Mouse (Mus musculus) left cerebral cortex, postnatal 36 days (tissue): ENCODE data around the gene Kpna1. TPM values are rescaled to one million over a fixed set of nuclear protein-coding genes. Genes with fewer than 3 reads are reported as not detected.
A peak's percentile ranks its signal among the peaks of the same experiment; 100 is the strongest.

Experiments used
- DNase-seq, 2 experiments: peaks; one replicate each; pipeline ENCODE4 v3.0.0; 2021 to 2022; ENCODE audit warnings: low spot score in 2 of 2, mixed read lengths in 1 of 2
- intact Hi-C: fragments of 180-260 bp; cut with DNase I; formaldehyde crosslinking; loops from one replicate; pipeline ENCODE4 v1.15.1; 2025
- total RNA-seq, 2 experiments: library from RNA; stranded (reverse); gene quantifications; 2 replicates each; pipeline ENCODE4 v1.2.3; 2021

Kpna1 gene
- total RNA-seq, 2 experiments from 2014 or later, result 135 to 137 TPM

DNA sequence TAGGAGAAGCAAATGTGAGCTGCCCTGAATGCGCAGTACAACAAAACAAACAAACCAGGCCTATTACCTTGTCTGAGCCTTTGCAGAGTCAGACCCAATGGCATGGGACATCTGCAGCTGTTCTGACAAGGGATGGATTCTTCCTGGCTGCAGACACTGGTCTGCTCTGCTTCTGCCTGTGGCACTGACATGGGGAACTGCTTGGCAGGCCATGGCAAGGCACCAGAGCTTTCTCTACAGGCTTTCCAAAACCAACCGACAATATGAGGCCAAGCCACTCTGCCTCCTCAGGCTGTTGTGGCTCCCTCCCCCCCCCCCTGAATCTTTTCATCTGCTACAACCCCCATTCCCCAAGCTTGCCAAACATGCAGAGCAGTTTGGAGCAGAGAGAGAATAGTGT is 84.8 kb downstream of the Kpna1 start:
- intact Hi-C loops, result no loop called here
- DNase-seq, result no peak

- intact Hi-C loops, result no loop called here
- DNase-seq, result no peak
Observed at GRCm38 (mm10) chr16:36064904-36065303, 86.4 kb downstream of the Kpna1 start.

GRCm38 (mm10) chr16:36067694-36068093 is 89.1 kb downstream of the Kpna1 start:
- DNase-seq, result no peak
- intact Hi-C loops, result no loop called here

DNA sequence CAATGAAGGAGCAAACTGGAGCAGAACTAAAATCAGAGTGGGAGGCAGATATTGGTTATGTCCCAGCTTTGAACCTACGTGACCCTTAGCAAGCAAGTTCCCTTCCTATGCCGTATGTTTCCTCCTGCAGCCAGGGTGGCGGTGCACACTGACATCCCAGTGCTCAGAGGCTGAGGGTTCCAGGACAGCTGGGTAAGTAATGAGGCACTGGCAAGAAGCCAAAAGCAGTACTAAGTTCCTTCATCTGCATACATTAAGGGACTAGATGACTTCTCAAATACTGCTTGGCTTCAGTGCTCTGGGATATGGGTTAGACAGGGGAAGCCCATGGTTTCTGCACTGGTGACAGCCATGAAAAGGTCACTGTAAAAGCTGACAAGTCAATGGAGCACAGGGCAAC is 89.8 kb downstream of the Kpna1 start:
- no peak for DNase-seq
- intact Hi-C loops, result no loop called here

GRCm38 (mm10) chr16:36069819-36070575 is 91.4 kb downstream of the Kpna1 start:
- DNase-seq, result no peak
- intact Hi-C loops, result loop anchor here (2.0 to 10.0 kb wide), 4 partner anchors 29 to 945 kb away; partner anchors contain the start of genes Iqcb1, Polq and Wdr5b

GRCm38 (mm10) chr16:36071071-36071449 is 92.5 kb downstream of the Kpna1 start:
- intact Hi-C loops, result loop anchor here (2.0 to 10.0 kb wide), 4 partner anchors 30 to 944 kb away; partner anchors contain the start of genes Iqcb1, Polq and Wdr5b
- DNase-seq, result no peak

DNA sequence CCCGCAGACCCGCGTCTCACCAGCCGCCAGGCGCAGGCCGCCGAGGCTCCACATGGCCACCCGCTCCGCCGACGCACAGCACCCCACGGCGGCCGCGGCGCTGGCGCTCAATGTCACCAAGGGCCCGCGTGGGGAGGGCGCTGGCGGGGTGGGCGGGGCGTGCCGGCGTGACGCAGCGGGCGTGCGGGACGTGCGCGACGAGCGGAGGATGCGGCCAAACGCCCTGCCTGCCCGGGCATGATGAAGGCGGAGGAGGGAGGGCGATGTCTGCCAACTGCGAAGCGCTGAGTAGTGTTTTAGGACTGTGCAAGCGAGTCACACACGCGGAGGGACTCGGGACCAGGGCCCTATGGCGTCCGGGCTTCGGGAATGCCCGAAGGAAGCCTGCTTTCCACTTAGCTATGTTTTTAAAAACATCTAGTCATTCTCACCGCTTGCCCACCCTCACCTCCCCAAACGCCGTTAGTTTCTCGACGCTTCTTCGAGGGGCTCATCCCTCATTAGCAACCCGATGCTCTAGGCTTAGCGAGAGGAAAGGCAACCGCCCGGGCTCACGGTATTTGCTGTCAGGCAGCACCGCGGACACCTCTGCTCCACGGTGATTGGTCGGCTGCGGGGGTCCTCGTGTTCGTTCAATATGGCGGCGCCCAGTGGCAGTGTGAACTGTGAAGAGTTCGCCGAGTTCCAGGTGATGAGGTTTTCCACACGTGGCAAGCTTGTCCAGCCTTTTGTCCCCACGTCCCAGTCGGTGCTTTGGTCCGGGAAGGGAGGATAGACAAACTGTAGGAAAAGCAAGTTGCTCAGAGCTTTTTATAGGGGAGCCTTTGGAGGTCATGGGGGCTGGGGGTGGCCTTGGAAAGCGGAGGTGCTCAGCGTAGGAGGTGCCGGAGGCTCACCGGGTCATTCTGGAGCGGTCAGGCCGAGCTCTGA is 93.2 kb downstream of the Kpna1 start, which contains the start of the genes Fam162a and Ccdc58:
Gene Fam162a, minus strand, starts transcription at position 145 of the 930 bp plus-strand sequence.
Gene Ccdc58, plus strand, starts transcription at position 236 of the 930 bp plus-strand sequence.
- peak; percentile 91 to 95 for DNase-seq
- intact Hi-C loops, result loop anchor here (2.0 to 10.0 kb wide), 4 partner anchors 31 to 943 kb away; partner anchors contain the start of genes Iqcb1, Polq and Wdr5b

DNA sequence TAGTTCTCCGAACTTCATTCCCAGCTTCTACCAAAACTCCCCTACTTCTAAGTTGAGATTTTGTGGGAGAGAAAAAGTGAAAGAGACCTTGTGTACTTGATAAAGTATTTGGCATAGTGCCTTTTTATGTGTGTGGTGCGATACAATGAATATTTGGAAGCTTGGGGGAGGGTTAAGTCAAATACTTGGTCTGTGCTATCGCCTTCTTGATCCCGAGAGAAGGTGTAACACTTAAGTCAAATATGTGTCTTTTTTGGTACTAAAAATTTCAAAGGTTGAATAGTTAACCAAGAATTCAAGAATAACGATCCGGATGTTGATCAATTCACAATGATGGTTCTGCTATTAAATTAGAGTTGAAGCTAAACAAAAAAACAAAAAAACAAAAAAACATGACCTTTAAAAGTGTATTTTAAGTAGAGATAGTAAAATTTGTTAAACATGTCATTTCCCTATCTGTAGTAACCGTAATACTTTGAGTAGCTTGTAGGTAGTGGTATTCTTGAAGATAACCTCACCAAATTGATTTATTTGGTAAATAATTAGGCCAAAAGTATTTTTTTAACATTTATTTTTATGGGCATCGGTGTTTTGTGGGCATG is 94.0 kb downstream of the Kpna1 start:
- no peak for DNase-seq
- intact Hi-C loops, result loop anchor here (5.0 to 10.0 kb wide), 3 partner anchors 90 to 942 kb away; partner anchors contain the start of genes Iqcb1 and Polq

DNA sequence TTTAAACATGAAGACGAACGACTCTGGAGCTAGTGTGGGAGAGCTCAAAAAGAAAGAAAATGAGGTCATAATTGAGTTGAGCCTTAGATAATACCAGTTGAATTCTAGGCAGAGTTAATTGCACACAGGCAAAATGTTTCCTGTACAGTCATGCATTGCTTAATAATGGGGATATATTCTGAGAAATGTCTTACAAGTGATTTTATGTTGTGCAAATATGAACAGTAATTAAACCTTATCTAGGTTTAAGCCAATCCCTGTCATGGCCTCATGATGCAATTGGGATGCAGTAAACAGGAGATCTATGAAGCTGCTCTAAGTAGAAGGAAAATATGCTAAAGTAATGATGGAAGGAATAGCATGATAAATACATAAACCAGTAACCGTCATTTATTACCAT is 96.2 kb downstream of the Kpna1 start:
- no peak for DNase-seq
- intact Hi-C loops, result loop anchor here (5.0 to 10.0 kb wide), 3 partner anchors 92 to 940 kb away; partner anchors contain the start of genes Iqcb1 and Polq

GRCm38 (mm10) chr16:36079916-36080315 is 101.4 kb downstream of the Kpna1 start:
- intact Hi-C loops, result loop anchor here (10.0 kb wide), 2 partner anchors 745 to 935 kb away; partner anchors contain the start of genes Iqcb1 and Polq
- no peak for DNase-seq

Other genes with a start within 250 kb of the Kpna1 start
- 10 to 100 TPM; 64.1 to 74.7 TPM for gene Dirc2, start 209.4 kb upstream of the Kpna1 start, total RNA-seq
- 1 to 10 TPM; 6.1 to 7.1 TPM for gene Hspbap1, start 208.4 kb upstream of the Kpna1 start, total RNA-seq
- 1 to 10 TPM; 1.0 to 1.4 TPM for gene Parp14, start 107.2 kb upstream of the Kpna1 start, total RNA-seq
- 1 to 10 TPM; 1.8 to 2.9 TPM for gene Parp9, start 40.3 kb upstream of the Kpna1 start, total RNA-seq
- gene Dtx3l, start 39.6 kb upstream of the Kpna1 start, total RNA-seq, result 1 to 10 TPM; 3.9 to 4.2 TPM
- 1 to 10 TPM; 3.8 to 4.8 TPM for gene Wdr5b, start 62.4 kb downstream of the Kpna1 start, total RNA-seq
- 10 to 100 TPM; 64.6 to 65.8 TPM for gene Fam162a, start 92.8 kb downstream of the Kpna1 start, total RNA-seq
- gene Ccdc58, start 92.9 kb downstream of the Kpna1 start, total RNA-seq, result 10 to 100 TPM; 19.4 to 19.8 TPM
- not detected for gene Csta1, start 152.5 kb downstream of the Kpna1 start, total RNA-seq
- not detected for gene Stfa2l1, start 178.1 kb downstream of the Kpna1 start, total RNA-seq
- not detected for gene Gm5483, start 205.5 kb downstream of the Kpna1 start, total RNA-seq
- gene Gm5416, start 231.7 kb downstream of the Kpna1 start, total RNA-seq, result not detected
- not detected for gene 2010005H15Rik, start 242.7 kb downstream of the Kpna1 start, total RNA-seq